Mouse (Mus musculus): ENCODE results near the gene Enpp5. TPM values are rescaled to one million over a fixed set of nuclear protein-coding genes. Genes with fewer than 3 reads are reported as not detected.
A peak's percentile ranks its signal among the peaks of the same experiment; 100 is the strongest.

Enpp5 gene
- polyA plus RNA-seq, 1 experiment from 2014 or later, result 29.4 TPM

DNA sequence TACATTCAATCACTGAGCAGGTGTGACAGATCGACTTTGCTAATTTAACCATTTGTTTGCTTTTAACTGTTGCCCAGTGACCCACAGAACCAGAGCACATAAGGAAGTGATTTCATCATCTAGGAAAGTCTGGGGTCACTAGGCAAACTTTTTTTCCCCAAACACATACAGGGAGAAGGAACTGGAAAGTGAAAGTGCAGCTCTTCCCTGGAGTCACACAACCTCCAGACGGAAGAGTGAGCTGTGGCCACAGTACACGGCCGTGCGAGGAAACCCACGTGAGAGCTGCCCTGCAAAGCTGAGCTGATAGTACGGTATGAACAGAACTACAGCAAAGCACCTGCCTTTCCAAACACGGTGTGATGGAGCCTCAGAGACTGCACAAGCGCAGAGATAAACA is 22.3 kb downstream of the Enpp5 start:
- Histone ChIP-seq H3K9ac (no peak overlapping the region), H3K36me3 (no peaks in the 10 kb centered on the region), H3K4me1 (no peaks in the 10 kb centered on the region), H3K9me3 (no peaks in the 10 kb centered on the region), H3K4me2 (no peak overlapping the region), H3K27ac (no peak overlapping the region), H3K4me3 (replicated peaks) (no peak overlapping the region), H3K27me3 (replicated peaks) (no peaks in the 10 kb centered on the region)
- ATAC-seq (ENCODE audit: insufficient read depth, low FRiP score, low read depth), result no peak
- WGBS, result 69% methylated on average over 9 of the region's 9 CpGs

DNA sequence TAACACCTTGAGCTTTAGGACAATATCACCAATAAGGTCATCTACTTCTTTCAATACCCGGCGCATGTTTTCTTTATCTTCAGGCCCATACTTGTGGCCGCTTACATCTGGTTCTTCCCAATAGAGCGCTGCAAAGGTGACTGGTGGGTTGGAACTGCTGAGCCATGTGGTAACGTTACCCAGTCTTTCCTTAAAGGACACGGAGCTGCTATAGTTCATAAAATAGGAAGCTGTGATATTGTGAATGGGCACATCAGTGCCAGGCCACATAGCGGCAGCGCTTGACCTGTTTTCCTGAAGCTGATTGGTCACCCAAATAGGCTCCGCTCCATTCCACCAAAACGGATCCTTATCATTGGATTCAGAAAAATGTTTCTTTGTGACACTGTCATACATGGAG is 23.3 kb downstream of the Enpp5 start:
- Histone ChIP-seq H3K4me1 (no peaks in the 10 kb centered on the region), H3K4me2 (no peak overlapping the region), H3K36me3 (no peaks in the 10 kb centered on the region), H3K4me3 (replicated peaks) (no peak overlapping the region), H3K27ac (no peak overlapping the region), H3K27me3 (replicated peaks) (no peaks in the 10 kb centered on the region), H3K9ac (no peak overlapping the region), H3K9me3 (no peaks in the 10 kb centered on the region)
- no peak for ATAC-seq (ENCODE audit: insufficient read depth, low FRiP score, low read depth)
- WGBS, result 91% methylated on average over 10 of the region's 10 CpGs

DNA sequence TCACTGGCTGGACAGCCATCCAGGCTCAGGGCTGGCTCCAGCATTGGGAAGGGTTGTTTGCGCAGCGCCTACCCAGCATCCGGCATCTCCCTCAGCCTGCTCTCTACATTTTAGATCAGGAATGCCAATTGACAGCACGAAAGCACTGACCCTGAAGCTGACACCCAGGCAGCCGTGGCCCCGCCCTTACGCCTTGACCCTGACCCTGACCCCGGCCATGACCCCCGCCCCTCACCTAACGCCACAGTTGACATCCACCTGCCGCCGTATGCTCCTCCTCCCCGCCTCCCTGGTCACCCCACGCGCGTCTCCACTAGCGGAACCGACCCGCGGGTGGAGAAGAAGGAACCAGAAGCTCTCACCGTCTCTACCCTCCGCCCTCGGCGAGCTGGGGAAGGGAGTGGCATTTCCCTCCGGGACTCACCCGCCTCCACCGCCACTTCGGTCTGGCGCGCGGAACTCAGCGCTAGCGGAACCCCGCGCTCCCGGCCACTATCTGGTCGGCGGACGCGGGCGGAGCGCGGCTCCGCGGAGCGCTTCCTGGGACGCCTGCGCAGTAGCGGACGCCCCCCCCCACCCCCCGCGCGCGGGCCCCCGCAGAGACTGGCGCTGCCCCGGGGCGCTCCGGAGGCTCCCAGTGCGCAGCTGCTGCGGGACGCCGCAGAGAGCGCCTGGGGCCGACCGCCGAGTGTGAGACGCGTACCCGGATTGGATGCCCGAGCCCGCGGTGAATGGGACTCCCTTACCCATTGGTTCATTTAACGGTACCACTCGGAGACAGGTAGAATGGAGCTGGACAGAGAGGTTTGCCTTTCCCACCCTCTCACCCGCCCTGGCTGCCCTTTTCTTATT is 26.9 kb downstream of the Enpp5 start, which contains the start of gene Enpp4:
TSS of gene Enpp4 (minus strand) at position 523 of the 852 bp plus-strand sequence.
- Histone ChIP-seq H3K4me1 (no peaks in the 10 kb centered on the region), H3K4me2 (peak within 1 kb of the TSS; percentile 90), H3K9ac (peak within 1 kb of the TSS; percentile 34; the same call in 1 of the 2 replicates), H3K36me3 (no peaks in the 10 kb centered on the region), H3K4me3 (replicated peaks) (peak within 1 kb of the TSS; percentile 76), H3K9me3 (no peaks in the 10 kb centered on the region), H3K27ac (peak within 1 kb of the TSS; percentile 57), H3K27me3 (replicated peaks) (no peaks in the 10 kb centered on the region)
- under 1% methylated on average over 72 of the region's 76 CpGs for WGBS
- peak; percentile 99 for ATAC-seq (ENCODE audit: insufficient read depth, low FRiP score, low read depth)

DNA sequence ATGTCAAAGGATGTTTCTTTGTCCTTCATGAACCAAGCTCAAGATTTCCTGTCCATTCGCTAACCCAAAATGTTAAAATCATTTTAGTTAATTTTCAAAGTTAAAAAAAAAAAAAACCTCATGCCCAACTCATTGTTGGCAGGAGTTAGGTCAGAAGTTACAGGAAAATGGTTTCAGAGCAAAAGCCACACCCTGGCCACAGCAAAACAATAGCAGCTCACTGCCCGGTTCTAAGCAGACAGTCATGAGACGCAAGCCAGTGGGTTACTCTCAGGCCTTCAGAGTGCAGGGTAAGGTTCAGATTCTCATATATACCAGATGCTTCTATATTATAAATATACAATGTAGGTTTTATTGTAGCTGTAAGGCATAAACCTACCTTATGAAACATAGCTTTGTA is 29.7 kb downstream of the Enpp5 start:
- no peak overlapping the region for H3K9ac ChIP-seq
- WGBS, result 66% methylated on average over 3 of the region's 3 CpGs
- no peak overlapping the region for H3K4me3 ChIP-seq (replicated peaks)
- ATAC-seq (ENCODE audit: insufficient read depth, low FRiP score, low read depth), result no peak
- no peak overlapping the region for H3K27ac ChIP-seq
- H3K4me1 ChIP-seq, result no peaks in the 10 kb centered on the region
- H3K36me3 ChIP-seq, result no peaks in the 10 kb centered on the region
- H3K27me3 ChIP-seq (replicated peaks), result no peaks in the 10 kb centered on the region
- H3K4me2 ChIP-seq, result no peak overlapping the region
- H3K9me3 ChIP-seq, result no peaks in the 10 kb centered on the region

DNA sequence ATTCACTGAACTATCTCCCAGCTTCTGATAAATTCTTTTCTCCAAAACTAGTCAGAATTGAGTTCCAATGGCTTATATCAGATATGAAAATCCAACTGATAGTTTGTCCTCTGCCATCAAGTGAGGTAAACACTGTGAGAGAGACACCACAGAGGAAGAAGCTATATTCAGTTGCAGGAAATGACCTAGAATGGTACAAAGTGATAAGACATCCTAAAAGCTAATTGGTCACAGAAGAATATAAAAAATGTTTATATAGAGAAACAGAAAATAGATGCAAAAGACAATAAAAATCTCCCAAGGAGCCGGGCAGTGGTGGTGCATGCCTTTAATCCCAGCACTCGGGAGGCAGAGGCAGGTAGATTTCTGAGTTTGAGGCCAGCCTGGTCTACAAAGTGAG is 38.0 kb downstream of the Enpp5 start:
- Histone ChIP-seq H3K4me2 (no peak overlapping the region), H3K9me3 (no peaks in the 10 kb centered on the region), H3K4me3 (replicated peaks) (no peak overlapping the region), H3K9ac (no peak overlapping the region), H3K36me3 (no peaks in the 10 kb centered on the region), H3K4me1 (no peaks in the 10 kb centered on the region), H3K27ac (no peak overlapping the region), H3K27me3 (replicated peaks) (no peaks in the 10 kb centered on the region)
- ATAC-seq (ENCODE audit: insufficient read depth, low FRiP score, low read depth), result no peak
- WGBS, result 76% methylated on average over 2 of the region's 2 CpGs

DNA sequence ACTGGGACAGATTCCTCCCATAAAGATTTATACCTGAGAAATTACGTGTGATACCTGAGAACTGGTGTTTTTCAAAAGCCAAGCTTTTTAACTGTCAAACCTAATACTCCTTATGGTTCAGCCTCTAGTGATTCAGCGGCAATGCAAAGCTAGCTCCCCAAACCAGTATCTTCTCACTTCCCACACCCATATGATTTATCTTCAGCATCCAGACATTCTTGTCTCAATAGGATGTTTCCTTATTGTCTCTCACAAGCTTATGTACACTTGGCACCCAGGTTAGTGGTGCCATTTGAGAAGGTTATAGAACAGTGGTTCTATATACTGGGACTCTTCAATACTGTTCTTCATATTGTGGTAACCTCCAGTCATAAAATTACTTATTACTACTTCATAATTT is 39.1 kb downstream of the Enpp5 start:
- Histone ChIP-seq H3K4me3 (replicated peaks) (no peak overlapping the region), H3K27me3 (replicated peaks) (no peaks in the 10 kb centered on the region), H3K4me2 (no peak overlapping the region), H3K36me3 (no peaks in the 10 kb centered on the region), H3K27ac (no peak overlapping the region), H3K9me3 (no peaks in the 10 kb centered on the region), H3K9ac (no peak overlapping the region), H3K4me1 (no peaks in the 10 kb centered on the region)
- no peak for ATAC-seq (ENCODE audit: insufficient read depth, low FRiP score, low read depth)
- 62% methylated on average over 2 of the region's 2 CpGs for WGBS

DNA sequence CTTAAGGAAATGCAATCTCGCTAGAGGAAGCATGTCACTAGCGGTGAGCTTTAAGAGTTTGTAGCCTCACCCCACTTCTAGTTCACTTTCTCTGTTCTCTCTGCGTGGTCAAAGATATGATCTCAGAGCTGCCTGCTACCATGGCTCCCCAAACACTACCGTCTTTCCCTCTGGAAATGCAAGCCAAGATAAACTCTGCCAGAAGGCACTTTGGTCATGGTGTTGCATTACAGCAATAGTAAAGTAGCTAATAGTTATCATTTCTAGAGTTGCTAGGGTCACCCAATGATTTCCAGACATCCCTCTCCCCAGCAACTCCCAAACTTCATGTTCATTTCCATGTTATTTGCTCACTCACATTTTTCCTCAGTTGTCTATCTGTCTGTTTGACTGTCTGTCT is 39.6 kb downstream of the Enpp5 start:
- H3K27ac ChIP-seq, result no peak overlapping the region
- no peaks in the 10 kb centered on the region for H3K27me3 ChIP-seq (replicated peaks)
- no peaks in the 10 kb centered on the region for H3K9me3 ChIP-seq
- no peak for ATAC-seq (ENCODE audit: insufficient read depth, low FRiP score, low read depth)
- no peak overlapping the region for H3K9ac ChIP-seq
- no peaks in the 10 kb centered on the region for H3K4me1 ChIP-seq
- H3K4me2 ChIP-seq, result no peak overlapping the region
- no peaks in the 10 kb centered on the region for H3K36me3 ChIP-seq
- H3K4me3 ChIP-seq (replicated peaks), result no peak overlapping the region
- 71% methylated on average over 4 of the region's 4 CpGs for WGBS

DNA sequence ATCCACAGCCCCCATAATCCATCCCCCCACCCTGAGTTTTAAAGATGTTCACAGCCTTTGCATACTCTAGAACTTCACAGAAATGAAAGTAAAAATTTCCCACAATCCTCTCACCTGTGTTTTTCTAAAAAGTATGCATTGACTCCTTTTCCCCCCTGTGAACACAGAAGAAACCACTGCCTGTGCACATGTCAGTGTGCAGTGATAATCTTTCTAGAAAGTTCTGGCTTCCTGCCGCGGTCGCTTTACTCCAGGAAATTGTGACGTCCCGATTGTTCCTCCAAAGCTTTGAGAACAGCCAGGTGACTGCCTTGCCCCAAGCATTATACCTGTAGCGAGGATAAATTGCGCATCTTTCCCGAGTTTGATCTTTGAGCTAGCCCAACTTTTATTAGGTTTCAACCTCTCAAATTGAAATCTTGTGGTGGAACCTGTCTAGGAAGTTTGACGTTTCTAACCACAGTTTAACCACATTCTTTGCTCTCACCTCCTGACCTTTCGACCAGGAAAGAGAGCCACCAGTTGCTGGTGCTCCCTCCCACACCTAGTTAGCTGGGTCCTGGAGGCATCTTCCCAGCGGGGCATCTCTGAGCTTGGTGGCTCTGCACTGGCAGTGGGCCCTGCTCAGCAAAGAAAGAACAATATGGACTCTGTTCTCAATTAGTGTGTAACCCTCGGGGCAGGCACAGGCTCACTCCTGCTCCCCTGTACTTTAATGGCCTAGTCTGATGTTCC is 42.9 kb downstream of the Enpp5 start:
- no peak for ATAC-seq (ENCODE audit: insufficient read depth, low FRiP score, low read depth)
- WGBS, result 69% methylated on average over 12 of the region's 12 CpGs

DNA sequence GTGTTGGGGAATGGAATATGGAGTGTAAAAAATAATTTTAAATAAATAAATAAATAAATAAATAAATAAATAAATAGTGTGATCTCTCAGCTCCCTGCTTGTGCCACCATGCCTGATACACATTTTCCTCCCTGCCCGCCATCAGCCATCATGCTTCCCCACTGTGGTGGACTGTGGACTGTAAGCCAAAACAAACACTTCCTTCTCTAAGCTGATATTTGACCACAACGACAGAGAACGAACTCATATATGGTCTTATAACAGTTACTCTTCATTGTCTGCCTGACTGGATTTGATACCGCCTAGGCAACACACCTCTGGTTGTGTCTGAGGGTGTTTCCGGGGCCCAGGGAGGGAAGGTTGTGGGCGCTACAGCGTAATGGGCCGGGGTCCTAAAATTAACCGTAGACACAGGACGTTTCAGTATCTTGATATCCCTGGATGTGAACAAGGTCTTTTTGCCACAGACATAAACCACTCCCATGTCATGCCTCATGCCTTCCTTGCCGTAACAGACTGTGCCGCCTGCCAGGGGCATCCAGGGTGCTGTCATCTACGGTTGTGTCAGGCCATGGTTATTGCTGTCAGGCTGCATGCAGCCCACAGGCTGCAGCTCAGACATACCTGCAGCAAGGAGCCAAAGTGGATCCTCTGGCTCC is 50.6 kb downstream of the Enpp5 start:
- Histone ChIP-seq H3K4me1 (no peaks in the 10 kb centered on the region), H3K27me3 (replicated peaks) (no peaks in the 10 kb centered on the region), H3K9me3 (no peaks in the 10 kb centered on the region), H3K36me3 (no peaks in the 10 kb centered on the region), H3K4me2 (no peak overlapping the region), H3K27ac (no peak overlapping the region), H3K9ac (no peak overlapping the region), H3K4me3 (replicated peaks) (no peak overlapping the region)
- ATAC-seq (ENCODE audit: insufficient read depth, low FRiP score, low read depth), result 0 out of 2 replicates have a peak, but pooled peaks have one; percentile 38
- WGBS, result 81% methylated on average over 13 of the region's 13 CpGs

More for the DNA sequence above, 42.9 kb downstream of the Enpp5 start:
- no peaks in the 10 kb centered on the region for H3K9me3 ChIP-seq
- no peaks in the 10 kb centered on the region for H3K4me1 ChIP-seq
- H3K27ac ChIP-seq, result no peak overlapping the region
- no peak overlapping the region for H3K4me3 ChIP-seq (replicated peaks)
- no peak overlapping the region for H3K9ac ChIP-seq
- H3K36me3 ChIP-seq, result no peaks in the 10 kb centered on the region
- no peak overlapping the region for H3K4me2 ChIP-seq
- H3K27me3 ChIP-seq (replicated peaks), result no peaks in the 10 kb centered on the region

DNA sequence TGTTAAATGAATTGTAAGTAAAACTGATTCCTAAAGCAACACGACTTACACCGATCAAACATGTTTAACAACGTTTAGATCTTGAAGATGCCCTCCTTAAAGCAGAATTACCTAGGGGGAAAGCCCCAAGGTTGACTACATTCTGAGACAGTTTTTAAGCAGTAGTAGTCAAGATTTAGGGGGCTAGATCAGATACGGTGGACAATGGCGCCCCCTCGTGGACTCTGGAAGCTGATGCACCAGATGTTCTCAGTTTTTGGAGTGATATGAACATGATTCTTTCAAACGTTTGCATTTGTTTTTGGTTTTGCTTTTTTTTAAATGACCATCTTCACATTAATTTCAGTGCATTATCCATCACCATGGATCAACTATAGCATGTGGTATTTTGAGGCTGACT is 51.8 kb downstream of the Enpp5 start:
- Histone ChIP-seq H3K27ac (no peak overlapping the region), H3K4me3 (replicated peaks) (no peak overlapping the region), H3K27me3 (replicated peaks) (no peaks in the 10 kb centered on the region), H3K9ac (no peak overlapping the region), H3K4me2 (no peak overlapping the region), H3K36me3 (no peaks in the 10 kb centered on the region), H3K4me1 (no peaks in the 10 kb centered on the region), H3K9me3 (no peaks in the 10 kb centered on the region)
- 12% methylated on average over 7 of the region's 7 CpGs for WGBS
- ATAC-seq (ENCODE audit: insufficient read depth, low FRiP score, low read depth), result no peak

DNA sequence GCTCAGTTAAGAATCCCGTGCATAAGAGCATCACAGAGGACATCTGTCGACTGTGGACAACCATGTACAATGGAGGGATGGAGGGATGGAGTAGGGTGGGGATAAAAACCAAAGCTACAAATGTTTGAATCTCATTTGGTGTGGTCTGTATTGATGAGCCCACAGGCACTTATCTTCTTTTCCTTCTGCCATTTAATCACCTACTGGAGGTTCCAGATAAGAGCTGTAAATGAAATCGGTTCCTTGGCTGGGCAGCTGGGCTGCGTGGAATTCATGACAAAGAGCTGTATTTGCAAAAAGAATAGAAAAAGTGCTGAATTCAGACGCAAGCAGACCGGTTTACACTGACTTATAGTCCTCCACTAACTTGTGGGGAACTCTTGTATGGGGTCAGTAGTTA is 55.5 kb downstream of the Enpp5 start:
- no peaks in the 10 kb centered on the region for H3K36me3 ChIP-seq
- H3K9ac ChIP-seq, result no peak overlapping the region
- 36% methylated on average over 6 of the region's 6 CpGs for WGBS
- no peak overlapping the region for H3K4me3 ChIP-seq (replicated peaks)
- H3K4me2 ChIP-seq, result peak overlapping the region; percentile 23
- no peaks in the 10 kb centered on the region for H3K9me3 ChIP-seq
- H3K27ac ChIP-seq, result no peak overlapping the region
- no peaks in the 10 kb centered on the region for H3K4me1 ChIP-seq
- no peak for ATAC-seq (ENCODE audit: insufficient read depth, low FRiP score, low read depth)
- H3K27me3 ChIP-seq (replicated peaks), result no peaks in the 10 kb centered on the region

DNA sequence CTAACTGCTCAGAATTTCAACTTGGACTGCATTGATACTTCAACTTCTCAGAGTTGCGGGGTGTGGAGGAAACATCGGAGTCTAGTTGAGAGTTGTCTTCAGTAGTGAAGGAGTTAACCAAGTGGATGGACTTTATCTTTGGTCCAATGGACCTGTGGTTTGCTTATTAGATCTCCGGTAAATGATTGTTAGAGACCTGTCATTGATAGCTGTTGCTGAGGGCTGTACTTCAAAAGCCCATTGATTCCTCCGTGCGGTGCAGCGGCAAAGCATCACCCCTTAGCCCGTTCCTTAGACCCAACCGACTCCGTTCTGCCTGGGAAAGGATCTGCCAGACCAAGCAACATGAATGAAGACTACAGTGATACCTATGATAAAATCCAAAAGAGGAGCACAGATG is 55.9 kb downstream of the Enpp5 start:
- Histone ChIP-seq H3K4me1 (no peaks in the 10 kb centered on the region), H3K9ac (no peak overlapping the region), H3K4me3 (replicated peaks) (peak overlapping the region; percentile 17; the same call in 1 of the 2 replicates), H3K27ac (no peak overlapping the region), H3K27me3 (replicated peaks) (no peaks in the 10 kb centered on the region), H3K36me3 (no peaks in the 10 kb centered on the region), H3K9me3 (no peaks in the 10 kb centered on the region), H3K4me2 (peak overlapping the region; percentile 23)
- 66% methylated on average over 9 of the region's 9 CpGs for WGBS
- ATAC-seq (ENCODE audit: insufficient read depth, low FRiP score, low read depth), result no peak

Data from stomach, embryonic 15.5 days (tissue).